Mouse (Mus musculus) heart, adult 11 months (tissue): ENCODE results near the gene Fgd2.
"Not testable (repeated sequence)": the region's sequence is repeated elsewhere in the genome, so short reads cannot be mapped to it uniquely, and the experiment has no call there.

ENCODE experiments used
- DNase-seq: peaks from one replicate; pipeline ENCODE4 v3.0.0; 2022

The Fgd2 gene

DNA sequence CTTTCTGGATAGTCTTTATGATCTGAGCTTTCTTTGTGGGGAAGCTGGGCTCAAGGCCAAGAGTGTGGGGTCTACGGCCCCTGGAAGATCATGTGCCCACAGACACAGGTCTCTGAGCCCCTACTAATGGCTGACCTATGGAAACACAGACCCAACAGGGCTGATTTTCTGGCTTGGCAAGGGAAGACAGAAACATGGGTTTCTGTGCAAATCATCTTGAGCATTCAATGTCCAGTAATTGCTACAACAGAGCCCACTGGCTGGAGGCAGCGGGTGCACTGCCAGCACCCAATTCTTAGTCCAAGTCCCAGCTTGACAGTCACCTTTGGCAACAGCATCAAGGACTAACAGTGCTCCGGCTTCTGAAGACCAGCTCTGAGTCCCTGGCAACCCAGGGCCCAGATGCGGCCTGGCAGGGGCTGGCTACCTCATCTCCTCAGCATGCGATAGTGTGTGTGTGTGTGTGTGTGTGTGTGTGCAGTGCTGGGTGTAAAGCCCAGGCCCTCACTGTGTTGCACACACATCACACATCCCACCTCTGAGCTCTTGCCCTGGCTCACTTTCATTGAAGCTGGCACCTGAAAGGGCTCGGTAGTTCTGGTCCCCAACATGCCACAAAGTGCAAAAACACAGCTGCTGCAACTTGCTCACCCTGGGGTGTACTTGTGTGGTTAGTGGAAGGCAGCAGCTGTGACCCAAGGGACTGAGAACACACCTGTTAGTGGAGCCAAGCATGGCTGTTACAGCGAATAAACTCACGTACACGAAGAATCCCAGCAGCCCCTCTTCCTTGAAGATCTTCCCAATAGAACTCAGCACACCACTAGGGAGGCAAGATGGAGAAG is 22.5 kb upstream of the Fgd2 start:
- peak; percentile 91 for DNase-seq

DNA sequence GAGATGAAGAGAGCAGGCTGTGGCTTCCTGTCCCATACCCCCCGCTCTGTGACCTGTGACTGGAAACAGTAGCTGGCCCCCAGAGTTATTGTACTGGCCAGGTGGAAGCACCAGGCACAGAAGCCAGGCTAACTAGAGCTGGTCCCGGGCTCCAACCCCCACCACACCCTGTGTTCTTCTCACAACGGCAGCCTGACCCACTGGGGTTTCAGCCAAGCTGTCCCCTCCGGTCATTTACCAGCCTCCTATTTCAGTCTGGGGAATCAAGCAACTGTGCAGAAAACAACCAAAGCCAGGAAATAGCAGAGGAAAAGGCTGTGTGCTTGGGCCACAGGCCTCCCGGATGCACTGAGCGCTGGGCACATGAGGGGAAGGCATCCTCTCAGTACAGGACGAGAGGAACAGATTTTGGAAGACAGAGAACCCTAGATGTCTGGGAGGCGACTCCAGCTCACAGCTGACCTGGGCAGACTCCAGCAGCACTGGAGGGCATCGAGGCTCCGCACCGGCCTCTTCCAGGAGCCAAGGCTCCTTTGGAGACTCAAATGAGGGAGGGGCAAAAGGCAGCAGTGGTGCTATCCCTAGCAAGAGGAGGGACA is 21.4 kb upstream of the Fgd2 start:
- DNase-seq: peak; percentile 97

DNA sequence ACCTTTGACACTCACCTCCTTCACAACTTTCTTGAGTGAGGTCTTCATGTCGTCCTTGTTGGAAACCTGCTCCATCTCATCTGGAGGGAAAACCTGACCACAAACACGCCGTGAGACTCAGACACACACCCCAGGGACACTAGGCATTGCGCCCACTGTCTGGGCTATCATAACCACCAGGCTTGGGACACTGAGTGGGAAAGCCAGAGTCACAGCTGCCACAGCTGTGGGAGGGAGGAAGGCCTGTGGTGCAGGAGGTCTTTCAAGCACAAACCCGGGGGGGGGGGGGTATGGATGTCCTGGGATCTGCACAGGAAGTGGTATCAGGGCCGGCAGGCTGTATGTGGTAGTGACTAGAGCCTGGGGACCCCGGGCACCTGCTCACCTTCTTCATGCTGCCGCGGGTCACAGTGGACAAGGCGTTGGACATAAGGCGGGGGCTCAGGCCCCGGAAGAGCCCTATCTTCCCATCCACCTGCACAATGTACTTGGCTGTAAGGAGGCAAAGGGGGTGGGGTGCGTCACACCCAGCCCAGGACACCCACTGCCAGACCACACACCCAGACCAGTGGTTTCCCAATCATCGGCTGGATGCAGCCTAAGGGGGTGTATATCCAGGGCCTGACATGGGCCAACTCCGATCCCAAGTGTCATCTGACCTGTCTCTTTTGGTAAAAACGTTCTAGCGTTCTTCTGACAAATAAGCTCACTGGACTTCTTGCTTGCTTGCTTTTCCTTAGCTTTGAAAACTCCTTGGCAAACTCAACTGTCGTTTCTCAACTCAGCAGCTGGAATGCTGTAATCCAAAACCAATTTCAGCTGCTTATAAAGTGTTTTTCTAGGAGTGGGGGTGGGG is 20.1 kb upstream of the Fgd2 start:
- peak; percentile 98 for DNase-seq

DNA sequence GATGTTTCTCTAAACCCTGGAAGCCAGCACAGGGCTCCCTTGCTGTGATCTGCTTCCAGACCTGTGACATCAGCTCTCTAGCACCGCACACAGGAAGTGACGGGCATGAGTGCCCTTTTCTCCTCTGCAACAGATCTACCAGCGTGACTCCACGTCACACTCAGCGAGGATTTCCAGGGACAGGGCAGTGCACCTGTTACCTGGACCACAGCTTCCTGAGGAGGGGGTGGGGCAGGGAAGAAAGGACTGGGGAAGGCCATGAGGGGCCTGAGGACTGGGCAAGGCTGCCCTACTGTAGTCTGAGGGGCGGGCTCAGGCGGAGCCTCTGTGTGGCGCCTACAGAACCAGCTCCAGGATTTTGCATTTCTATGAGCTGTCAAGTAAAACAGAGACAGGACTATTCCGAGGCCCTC is 19.1 kb upstream of the Fgd2 start:
- peak; percentile 97 for DNase-seq

DNA sequence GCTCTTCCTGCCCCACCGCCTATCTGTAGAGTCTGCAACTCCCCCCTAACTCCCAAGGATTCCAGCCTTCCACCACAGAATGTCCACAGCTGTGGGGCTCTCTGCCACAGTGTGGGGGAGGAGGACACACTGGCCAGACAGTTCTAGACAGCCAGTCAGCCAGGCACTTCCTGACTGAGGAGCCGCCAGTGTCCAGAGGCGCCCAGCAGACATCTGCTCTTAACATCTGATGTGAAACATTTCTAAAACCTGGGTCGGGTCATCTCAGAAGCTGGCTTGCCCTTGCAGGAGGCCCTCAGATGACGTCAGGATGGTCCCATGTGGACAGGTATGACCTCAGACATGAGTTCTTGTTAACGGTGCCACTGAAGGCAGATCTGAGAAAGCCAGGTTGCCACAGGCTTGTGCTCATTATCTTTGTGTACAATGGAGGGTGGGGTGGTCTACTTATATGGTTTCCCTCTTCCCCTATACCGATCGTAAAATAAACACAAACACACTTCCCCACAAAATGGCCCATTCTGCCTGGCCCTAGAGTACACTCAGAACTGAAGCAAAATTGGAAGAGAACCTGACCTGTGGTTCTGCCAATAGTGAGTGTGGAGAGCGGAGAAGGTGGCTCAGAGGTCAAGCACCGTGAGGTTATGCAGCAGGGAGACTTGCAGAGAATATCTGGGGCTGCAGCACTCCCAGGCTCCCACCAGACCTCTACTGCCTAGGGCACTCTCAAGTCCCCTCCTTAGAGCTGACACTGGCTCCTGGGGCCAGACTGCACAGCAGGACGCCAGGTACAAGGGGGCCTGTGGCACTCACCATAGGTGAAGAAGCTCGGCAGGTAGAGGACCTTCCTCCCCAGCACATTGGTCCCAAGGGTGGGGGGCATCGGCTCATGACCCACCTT is 18.5 kb upstream of the Fgd2 start:
- peak; percentile 98 for DNase-seq

DNA sequence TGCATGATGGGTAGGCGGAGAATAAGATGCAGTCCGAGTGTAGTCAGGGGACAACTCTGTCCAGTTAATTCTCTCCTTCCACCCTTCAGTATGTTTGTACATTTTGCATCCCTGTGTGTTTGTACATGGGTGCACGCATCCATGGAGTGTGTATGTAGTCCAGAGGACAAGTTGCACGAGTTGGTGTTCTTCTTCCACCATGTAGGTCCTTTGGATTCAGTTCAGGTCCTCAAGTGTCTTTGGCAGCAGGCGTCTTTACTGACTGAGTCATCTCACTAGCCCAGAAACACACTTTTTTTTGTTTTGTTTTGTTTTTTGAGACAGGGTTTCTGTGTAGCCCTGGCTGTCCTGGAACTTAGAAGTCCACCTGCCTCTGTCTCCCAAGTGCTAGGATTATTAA is 17.5 kb upstream of the Fgd2 start:
- DNase-seq: peak; percentile 85

DNA sequence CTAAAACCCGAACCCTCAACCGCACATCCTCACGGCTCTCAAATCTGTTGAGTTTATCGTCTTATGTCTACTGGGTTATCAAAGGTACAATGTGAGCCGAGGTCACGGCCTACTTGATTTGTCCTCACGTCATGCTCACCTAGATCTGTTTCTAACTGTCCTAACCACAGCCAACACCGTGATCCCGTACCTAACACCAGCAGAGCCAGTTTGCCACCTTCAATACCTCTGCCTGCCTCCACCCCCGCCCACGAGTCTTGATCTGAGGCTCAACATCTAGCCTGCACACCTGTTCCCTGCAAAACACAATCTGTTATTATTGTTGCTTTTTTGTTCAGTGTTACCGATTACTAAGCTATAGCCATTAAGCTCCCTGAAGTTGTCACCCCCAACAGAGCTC is 15.4 kb upstream of the Fgd2 start:
- peak; percentile 91 for DNase-seq

DNA sequence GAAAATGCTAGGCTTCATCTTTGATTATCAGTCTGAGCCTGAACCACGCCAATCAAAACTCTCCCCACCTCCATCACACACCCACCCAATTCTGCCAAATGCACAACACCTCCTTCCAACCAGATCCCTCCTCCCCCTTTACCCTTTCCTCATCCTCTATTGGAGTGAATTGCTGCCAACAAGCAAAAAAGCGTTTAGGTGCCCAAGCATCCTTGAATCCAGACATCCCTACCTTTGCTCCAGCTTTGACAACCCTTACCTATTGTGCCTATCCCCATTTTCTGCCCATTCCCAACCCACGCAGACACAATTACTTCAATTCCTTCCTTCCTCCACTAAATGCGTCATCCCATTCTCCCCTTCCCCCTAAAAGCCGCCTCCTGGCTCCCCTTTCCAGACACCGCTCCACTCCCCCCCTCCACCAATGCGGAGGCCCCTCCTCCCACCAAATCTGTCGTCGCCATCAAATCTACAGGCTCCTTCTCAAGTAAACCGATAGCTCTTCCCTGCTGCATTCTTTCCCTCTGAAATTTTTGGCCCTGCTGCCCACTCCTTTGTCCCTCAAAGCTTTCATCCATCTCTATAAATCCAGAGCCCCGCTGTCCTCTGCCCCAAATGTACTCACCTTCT is 14.1 kb upstream of the Fgd2 start:
- DNase-seq: peak; percentile 97

DNA sequence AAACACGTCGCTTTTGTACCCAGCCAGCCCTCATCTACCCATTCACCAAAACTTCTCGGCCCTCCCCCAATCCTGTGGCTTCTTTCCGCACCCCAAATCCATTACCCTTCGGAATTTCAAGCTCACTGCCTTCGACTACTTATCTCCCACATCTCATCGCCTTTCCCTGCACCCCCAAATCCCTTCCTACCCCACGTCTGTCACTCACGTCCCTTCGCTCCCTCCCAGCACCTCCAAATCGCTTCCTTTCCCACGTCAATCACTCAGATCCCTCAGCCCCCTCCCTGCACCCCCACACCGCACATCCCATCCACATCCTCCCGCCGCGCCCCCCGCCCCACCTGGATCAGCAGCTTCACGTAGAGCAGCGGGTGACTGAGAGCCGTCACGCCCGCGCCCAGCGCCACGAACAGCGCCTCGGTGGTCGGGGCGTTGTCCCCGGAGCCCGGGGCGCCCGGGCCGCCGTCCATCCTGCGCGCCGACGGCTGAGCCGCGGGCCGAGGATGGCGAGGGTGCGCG is 13.5 kb upstream of the Fgd2 start:
- DNase-seq: peak; percentile 95

DNA sequence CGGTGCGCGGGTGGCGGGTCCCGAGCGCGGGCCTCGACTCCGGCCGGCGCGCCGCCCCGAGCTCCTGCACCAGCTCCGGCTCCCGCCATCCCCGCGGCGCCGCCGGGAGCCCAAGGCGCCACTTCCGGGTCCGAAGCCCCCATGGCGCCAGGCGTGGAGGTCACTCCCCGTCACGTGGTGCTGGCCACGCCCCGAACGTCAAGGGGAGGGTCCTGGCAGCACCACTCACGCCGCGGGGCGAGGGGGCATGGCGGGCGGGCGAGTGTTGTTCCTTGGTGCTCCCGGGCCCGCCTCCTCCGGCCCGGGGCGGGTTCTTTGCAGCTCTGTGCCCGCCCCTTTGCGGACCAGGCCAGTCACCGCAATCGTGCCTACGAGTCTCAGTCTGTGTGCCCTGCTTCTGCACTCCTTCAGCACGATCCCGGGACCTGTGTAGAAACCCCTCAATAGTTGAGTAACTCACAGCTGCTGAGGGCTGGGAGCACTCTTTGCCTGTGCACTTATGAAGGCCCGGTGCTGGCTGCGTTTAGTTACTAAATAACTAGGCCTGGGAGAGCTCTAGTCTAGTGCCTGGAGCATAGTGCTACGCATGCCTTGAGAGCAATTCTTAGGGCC is 13.0 kb upstream of the Fgd2 start, which contains the start of gene Mtch1:
Mtch1 (minus strand) TSS at position 290 of the 612 bp plus-strand sequence.
- peak; percentile 100 for DNase-seq

DNA sequence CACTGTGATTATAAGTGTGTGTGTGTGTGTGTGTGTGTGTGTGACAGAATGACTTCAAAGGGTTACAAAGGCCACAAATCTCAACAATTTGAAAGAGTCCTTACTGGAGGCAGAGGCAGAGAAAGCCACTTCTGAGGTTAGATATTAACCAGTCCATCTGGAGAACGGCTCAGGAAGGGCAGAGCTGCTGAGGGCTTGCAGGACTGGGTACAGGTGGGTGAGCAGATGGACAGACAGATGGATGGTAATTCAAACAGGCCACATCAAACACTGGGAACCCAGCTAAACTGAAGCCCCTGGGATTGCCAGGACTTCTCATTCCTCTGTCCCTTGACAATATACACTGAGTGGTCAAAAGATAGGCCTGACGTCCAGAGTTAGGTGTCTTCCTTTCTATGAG is 11.7 kb upstream of the Fgd2 start:
- DNase-seq: no peak

DNA sequence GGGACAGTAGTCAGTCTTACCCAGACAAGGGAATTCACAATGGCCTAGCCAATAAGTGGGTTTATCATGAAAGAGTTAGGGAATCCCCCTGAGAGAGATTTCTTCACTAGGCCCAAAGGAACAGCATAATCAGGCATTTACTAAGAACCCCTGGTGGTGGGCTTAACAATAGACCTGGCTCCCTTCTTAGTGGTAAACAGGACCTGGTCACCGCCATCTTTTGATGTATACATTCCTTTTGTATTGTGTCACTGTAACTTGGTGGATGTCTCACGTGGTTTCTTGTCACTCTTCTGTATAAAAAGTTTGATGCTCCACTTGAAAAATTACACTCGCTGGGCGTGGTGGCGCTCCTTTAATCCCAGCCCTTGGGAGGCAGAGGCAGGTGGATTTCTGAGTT is 9.7 kb upstream of the Fgd2 start:
- DNase-seq: not testable (repeated sequence)

DNA sequence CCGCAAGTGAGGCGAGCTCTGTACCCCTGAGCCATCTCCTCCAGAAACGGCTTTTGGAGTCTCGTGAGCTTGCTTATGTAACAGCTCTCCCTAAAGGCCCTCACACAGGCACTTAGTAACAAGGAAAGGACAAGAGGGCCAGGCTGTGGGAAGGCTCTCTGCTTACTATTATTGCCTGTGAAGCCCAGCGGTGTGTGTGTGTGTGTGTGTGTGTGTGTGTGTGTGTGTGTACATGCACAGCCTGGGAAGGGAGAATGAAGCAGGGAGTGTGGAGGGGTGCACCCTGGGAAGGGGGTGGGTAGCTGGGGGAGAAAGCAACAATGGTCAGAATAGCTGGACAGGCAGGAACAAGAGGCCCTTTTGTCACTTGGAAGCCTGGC is 5.3 kb upstream of the Fgd2 start:
- no peak for DNase-seq

DNA sequence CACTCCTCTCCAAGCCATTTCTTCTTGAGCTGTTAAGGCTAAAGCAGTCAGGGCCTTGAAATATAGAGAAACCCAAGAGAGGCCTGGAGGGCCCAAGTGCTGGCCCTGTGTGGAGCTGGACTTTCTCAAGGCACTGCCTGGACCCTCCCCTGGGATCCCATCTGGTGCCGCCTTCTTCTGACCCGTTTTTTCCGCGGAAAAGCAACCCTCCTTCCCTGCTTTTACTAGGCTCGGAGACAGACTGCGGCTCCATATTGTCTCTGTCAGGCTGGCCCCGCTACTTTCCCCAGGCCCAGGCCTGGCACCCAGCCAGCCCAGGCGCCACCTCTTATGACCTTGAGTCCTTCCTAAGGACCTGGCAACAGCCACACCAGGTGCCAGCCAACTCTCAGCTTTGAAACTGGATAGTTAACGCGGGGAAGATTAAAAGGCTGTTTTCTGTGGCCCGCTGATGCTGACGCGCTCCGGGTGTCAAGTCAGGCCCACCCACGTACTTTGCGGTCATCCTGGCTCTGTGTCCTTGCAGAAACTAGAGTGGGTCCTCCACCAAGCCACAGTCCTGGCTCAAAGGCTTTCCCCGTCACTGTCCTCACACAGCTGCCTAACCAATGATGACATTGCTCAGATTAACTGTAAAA is 4.8 kb upstream of the Fgd2 start:
- peak; percentile 98 for DNase-seq

DNA sequence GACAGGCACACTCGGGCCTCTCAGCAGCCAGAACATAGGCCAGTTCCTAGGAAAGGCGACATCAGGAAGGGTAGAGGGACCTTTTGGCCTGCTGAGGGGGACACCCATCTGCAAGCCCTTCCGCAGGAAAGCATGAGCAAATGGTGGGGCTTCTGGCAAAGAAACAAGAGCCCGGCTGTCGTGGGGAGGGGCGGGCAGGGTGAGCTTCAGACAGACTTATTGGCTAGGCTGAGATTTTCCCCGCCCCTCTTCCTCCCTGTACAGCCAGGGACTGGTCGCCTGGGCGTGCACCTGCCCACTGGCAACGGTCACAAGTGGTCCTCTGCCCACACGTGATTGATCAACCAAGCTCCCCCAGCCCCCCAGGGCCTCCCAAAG is 4.2 kb upstream of the Fgd2 start:
- DNase-seq: peak; percentile 99

DNA sequence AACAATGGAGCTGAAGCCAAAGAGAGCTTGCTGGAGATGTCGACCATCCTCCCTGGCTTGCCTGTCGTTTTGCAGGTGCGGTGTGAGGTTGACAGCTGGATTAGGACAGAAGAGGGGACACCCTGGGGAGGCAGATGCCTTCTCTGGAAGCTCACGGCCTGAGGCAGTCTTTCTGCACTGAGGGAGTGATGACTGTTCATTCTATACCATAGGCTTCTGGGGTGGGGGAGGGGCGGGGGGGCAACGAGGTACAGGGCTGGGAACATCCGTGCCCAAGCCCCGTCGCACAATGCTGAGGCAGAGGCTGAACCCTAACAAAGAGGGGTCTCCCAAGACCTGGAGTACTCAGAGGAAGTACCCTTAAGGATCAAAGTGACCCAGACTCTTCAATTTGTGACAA is 3.8 kb upstream of the Fgd2 start:
- no peak for DNase-seq

DNA sequence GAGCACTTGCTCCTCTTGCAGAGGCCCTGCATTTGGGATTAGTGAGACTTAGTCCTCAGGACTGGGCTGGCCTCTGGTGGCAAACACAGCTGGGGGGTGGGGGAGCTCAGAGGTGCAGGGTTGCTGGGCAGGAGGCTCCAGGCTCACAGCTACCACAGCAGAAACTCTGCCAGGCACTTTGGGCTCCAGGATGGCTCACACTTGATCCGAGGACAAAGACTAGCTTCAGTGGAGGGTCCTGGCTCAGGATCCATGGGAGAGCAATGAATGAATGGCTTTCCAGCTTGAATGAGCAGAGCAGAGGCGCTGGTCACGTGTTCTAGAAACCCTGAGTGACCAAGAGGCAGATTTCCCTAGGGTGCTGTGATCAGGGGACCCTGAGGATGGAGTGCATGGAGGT is 1.8 kb upstream of the Fgd2 start:
- DNase-seq: peak; percentile 86

DNA sequence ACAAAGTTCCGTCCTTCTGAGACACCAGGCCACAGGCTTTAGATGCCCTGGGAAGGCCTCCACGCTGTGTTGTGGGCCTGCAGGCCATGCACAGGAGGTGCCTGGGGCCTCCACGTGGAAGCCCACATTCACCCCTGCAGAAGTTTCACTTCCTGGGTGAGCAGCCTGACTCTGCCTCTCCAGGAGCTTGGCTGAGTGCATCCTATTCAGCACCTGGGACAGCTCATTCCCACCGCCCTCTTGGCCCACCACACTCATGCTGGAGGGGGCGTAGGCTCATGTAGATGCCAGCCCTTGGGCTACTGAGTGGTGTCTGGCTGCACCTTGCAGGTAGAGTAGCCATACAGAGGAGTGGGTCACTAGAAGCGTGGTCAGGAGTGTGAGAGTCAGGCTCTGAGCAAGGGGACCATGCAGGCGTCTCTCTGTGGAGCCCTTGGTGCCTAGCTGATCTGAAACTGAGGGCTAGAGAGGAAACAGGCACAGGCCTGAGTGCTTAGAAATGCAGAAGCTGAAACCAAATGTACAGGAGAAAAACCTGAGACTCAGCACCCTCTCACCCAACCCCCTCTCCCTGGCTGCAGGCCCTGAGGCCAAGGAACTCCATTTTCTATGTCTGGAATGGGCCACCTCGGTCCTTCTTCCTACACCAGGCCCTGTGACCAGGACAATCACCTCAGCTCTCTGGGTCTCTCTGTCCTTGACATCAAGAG is 1.4 kb downstream of the Fgd2 start:
- DNase-seq: peak; percentile 95

DNA sequence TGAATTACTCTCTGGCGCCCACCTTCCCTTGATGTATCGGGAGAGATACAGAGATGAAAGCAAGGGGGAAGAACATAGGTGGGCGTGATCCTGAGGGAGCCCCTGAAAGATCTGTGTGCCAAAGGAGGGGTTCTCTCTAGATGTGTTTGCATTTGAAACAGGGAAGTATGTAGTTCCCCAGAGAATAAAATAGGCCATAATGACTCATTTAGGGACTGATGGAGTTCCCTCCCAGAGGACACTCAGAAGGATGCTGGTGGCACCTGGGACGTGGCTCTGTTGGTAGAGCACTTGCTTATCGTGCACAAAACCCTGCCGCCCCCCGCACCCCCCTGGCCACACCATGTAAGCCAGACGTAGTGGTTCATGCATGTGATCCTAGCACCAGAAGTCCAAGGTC is 2.4 kb downstream of the Fgd2 start:
- no peak for DNase-seq

DNA sequence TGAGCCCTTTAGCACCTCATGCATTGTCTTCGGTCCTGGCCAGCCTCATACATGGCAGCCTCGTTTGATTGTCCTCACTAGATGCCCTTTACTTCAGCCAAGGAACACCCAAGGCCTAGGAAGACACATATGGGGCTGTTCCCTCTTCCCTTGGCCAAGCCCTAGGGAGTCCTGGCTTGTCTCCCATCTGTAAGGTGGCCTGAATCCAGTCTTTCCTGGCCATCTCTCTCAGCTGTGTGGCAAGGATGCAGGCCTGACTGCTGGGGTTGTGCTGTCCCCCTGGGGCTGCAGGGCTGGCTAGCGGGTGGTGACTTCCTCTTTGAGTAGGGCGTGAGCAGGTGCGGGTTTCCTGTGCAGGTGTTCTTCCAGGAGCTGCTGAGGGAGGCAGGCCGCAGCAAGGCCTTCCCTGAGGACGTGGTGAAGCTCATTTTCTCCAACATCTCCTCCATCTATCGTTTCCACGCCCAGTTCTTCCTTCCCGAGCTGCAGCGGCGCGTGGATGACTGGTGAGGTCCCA is 4.4 kb downstream of the Fgd2 start:
- DNase-seq: no peak
